Mouse (Mus musculus) stomach, postnatal 0 days (tissue): Measurements from ENCODE around the gene Nr6a1. TPM values are rescaled to one million over a fixed set of nuclear protein-coding genes. Genes with fewer than 3 reads are reported as not detected.

Source experiments
- ATAC-seq: fragments of 200-750 bp; cut with Nextera tagmentation; 2 replicates; pipeline ENCODE4 v1.8.0; 2017; ENCODE audit not compliant: low FRiP score, low TSS enrichment
- DNase-seq: peaks from one replicate; pipeline ENCODE4 v3.0.0-alpha.2; 2016; ENCODE audit warnings: low spot score
- H3K27ac ChIP-seq: fragments of 300-500 bp; sonication (generic); replicated peaks from 2 replicates; pipeline ENCODE4 v1.5.1; 2014; ENCODE audit warnings: mild to moderate bottlenecking, control low read depth
- H3K27me3 ChIP-seq: fragments of 300-500 bp; sonication (generic); 2 replicates; pipeline ENCODE4 v1.6.1; 2014; ENCODE audit warnings: low read length; ENCODE audit not compliant: control insufficient read depth, insufficient read depth
- H3K36me3 ChIP-seq: fragments of 300-500 bp; sonication (generic); 2 replicates; pipeline ENCODE4 v1.6.1; 2014; ENCODE audit warnings: low read length, mixed read lengths; ENCODE audit not compliant: control insufficient read depth, insufficient read depth
- H3K4me1 ChIP-seq: fragments of 300-500 bp; sonication (generic); replicated peaks from 2 replicates; pipeline ENCODE4 v1.6.1; 2014; ENCODE audit warnings: antibody characterized with exemption; ENCODE audit not compliant: control insufficient read depth, insufficient read depth
- H3K4me2 ChIP-seq: fragments of 300-500 bp; sonication (generic); replicated peaks from 2 replicates; pipeline ENCODE4 v1.6.1; 2014; ENCODE audit warnings: low read depth, mild to moderate bottlenecking, control low read depth, moderate library complexity
- H3K4me3 ChIP-seq: fragments of 300-500 bp; sonication (generic); 2 replicates; pipeline ENCODE4 v1.5.1; 2014; ENCODE audit warnings: low read depth, low read length, control low read depth
- H3K9ac ChIP-seq: fragments of 300-500 bp; sonication (generic); 2 replicates; pipeline ENCODE4 v1.6.1; 2014; ENCODE audit warnings: mild to moderate bottlenecking, low read length, control low read depth, mixed read lengths
- H3K9me3 ChIP-seq: fragments of 300-500 bp; sonication (generic); 2 replicates; pipeline ENCODE4 v1.6.1; 2016; ENCODE audit warnings: low read length; ENCODE audit not compliant: control insufficient read depth
- CTCF ChIP-seq: IDR thresholded peaks from 2 replicates; pipeline ENCODE4 v1.5.1; 2016; ENCODE audit warnings: antibody characterized with exemption, low read depth, mild to moderate bottlenecking, moderate library complexity
- EP300 ChIP-seq: optimal IDR thresholded peaks from 2 replicates; pipeline ENCODE3; 2016; ENCODE audit warnings: antibody characterized with exemption
- WGBS: fragments of 180-500 bp; shearing (Covaris S2); extraction: QIAGEN DNeasy Blood & Tissue Kit; methylation state at CpG from one replicate; pipeline ENCODE4 v1.1.7; 2014; 5-methylcytosine and 5-hydroxymethylcytosine counted together
- polyA plus RNA-seq: library from polyadenylated mRNA; unstranded; fragments of >200 nt; fragmentation: Nextera tagmentation; extraction: Ambion mirVana; gene quantifications from 2 replicates; pipeline ENCODE4 v1.2.1, GENCODE M21; 2015

Gene Nr6a1
- polyA plus RNA-seq, 1 experiment from 2014 or later: 0.59 TPM

- no peak overlapping the region for H3K9ac ChIP-seq
- 65% methylated on average over 1 of the region's 1 CpGs for WGBS
- H3K9me3 ChIP-seq: no peaks in the 10 kb centered on the region
- H3K4me2 ChIP-seq: no peak overlapping the region
- H3K4me3 ChIP-seq: no peak overlapping the region
- H3K27ac ChIP-seq: no peak overlapping the region
- H3K4me1 ChIP-seq: no peaks in the 10 kb centered on the region
- ATAC-seq: no peak
- no peak for DNase-seq
- H3K36me3 ChIP-seq: no peaks in the 10 kb centered on the region
- TF ChIP-seq EP300 (no peak), CTCF (no peak)
- H3K27me3 ChIP-seq: no peaks in the 10 kb centered on the region
Measured at GRCm38 (mm10) chr2:38914517-38914916, 13.0 kb downstream of the Nr6a1 start.

- ATAC-seq (no peak), DNase-seq (no peak)
- no peaks in the 10 kb centered on the region for H3K36me3 ChIP-seq
- no peaks in the 10 kb centered on the region for H3K27me3 ChIP-seq
- no peak overlapping the region for H3K27ac ChIP-seq
- H3K4me3 ChIP-seq: no peak overlapping the region
- no peak overlapping the region for H3K4me2 ChIP-seq
- TF ChIP-seq EP300 (no peak), CTCF (no peak)
- H3K4me1 ChIP-seq: no peaks in the 10 kb centered on the region
- WGBS: 40% methylated on average over 1 of the region's 1 CpGs
- H3K9me3 ChIP-seq: no peaks in the 10 kb centered on the region
- H3K9ac ChIP-seq: no peak overlapping the region
Measured at GRCm38 (mm10) chr2:38908604-38909003, 18.9 kb downstream of the Nr6a1 start.

GRCm38 (mm10) chr2:38906097-38906496, 21.4 kb downstream of the Nr6a1 start:
- Histone ChIP-seq H3K9me3 (no peaks in the 10 kb centered on the region), H3K27ac (no peak overlapping the region), H3K4me2 (no peak overlapping the region), H3K27me3 (no peaks in the 10 kb centered on the region), H3K9ac (no peak overlapping the region), H3K36me3 (no peaks in the 10 kb centered on the region), H3K4me3 (no peak overlapping the region), H3K4me1 (no peaks in the 10 kb centered on the region)
- no peak for ATAC-seq
- no peak for DNase-seq
- WGBS: 39% methylated on average over 5 of the region's 5 CpGs
- no peak for TF ChIP-seq EP300
- TF ChIP-seq CTCF: no peak

- TF ChIP-seq EP300 (no peak), CTCF (no peak)
- Histone ChIP-seq H3K36me3 (no peaks in the 10 kb centered on the region), H3K27ac (no peak overlapping the region), H3K27me3 (no peaks in the 10 kb centered on the region), H3K4me3 (no peak overlapping the region), H3K4me2 (no peak overlapping the region), H3K4me1 (no peaks in the 10 kb centered on the region), H3K9me3 (no peaks in the 10 kb centered on the region), H3K9ac (no peak overlapping the region)
- DNase-seq (no peak), ATAC-seq (no peak)
- 50% methylated on average over 1 of the region's 1 CpGs for WGBS
Measured at GRCm38 (mm10) chr2:38904290-38904689, 23.2 kb downstream of the Nr6a1 start.

- no peak for ATAC-seq
- H3K4me2 ChIP-seq: no peak overlapping the region
- H3K27me3 ChIP-seq: no peaks in the 10 kb centered on the region
- H3K4me3 ChIP-seq: no peak overlapping the region
- H3K27ac ChIP-seq: no peak overlapping the region
- no peaks in the 10 kb centered on the region for H3K4me1 ChIP-seq
- no peak overlapping the region for H3K9ac ChIP-seq
- DNase-seq: no peak
- no peak for TF ChIP-seq EP300
- TF ChIP-seq CTCF: no peak
- no peaks in the 10 kb centered on the region for H3K9me3 ChIP-seq
- H3K36me3 ChIP-seq: no peaks in the 10 kb centered on the region
Measured at GRCm38 (mm10) chr2:38902866-38903265, 24.6 kb downstream of the Nr6a1 start.

- no peaks in the 10 kb centered on the region for H3K27me3 ChIP-seq
- H3K9ac ChIP-seq: no peak overlapping the region
- no peaks in the 10 kb centered on the region for H3K9me3 ChIP-seq
- no peak overlapping the region for H3K4me3 ChIP-seq
- WGBS: 70% methylated on average over 5 of the region's 5 CpGs
- TF ChIP-seq CTCF: no peak
- no peak for TF ChIP-seq EP300
- DNase-seq: no peak
- H3K4me2 ChIP-seq: no peak overlapping the region
- ATAC-seq: no peak
- no peak overlapping the region for H3K27ac ChIP-seq
- H3K36me3 ChIP-seq: no peaks in the 10 kb centered on the region
- H3K4me1 ChIP-seq: no peaks in the 10 kb centered on the region
Measured at GRCm38 (mm10) chr2:38880907-38881672, 46.4 kb downstream of the Nr6a1 start.
